Mouse (Mus musculus) liver, postnatal 0 days (tissue): ENCODE measurements at regions not wholly inside any gene's neighbourhood (a gene's known extent, or its start where the extent isn't known, plus 50 kb on each side); places are given as distances from the start of the nearest gene placed in this dataset.

ENCODE experiments used
- ATAC-seq: fragments of 200-750 bp; cut with Nextera tagmentation; 2 replicates; pipeline ENCODE4 v1.8.0; 2017; ENCODE audit warnings: mild to moderate bottlenecking, moderate library complexity
- DNase-seq: peaks from one replicate; pipeline ENCODE4 v3.0.0-alpha.2; 2016
- H3K27ac ChIP-seq: fragments of 300-500 bp; sonication (generic); 2 replicates; pipeline ENCODE4 v1.5.1; 2014; ENCODE audit warnings: antibody characterized with exemption, moderate library complexity, mild to moderate bottlenecking, low read depth
- H3K27me3 ChIP-seq: fragments of 300-500 bp; sonication (generic); 2 replicates; pipeline ENCODE4 v1.6.1; 2014; ENCODE audit warnings: low read length, control low read depth, mixed read lengths; ENCODE audit not compliant: insufficient read depth
- H3K36me3 ChIP-seq: fragments of 300-500 bp; sonication (generic); replicated peaks from 2 replicates; pipeline ENCODE4 v1.6.1; 2014; ENCODE audit warnings: mild to moderate bottlenecking, control low read depth, low read length, moderate library complexity, mixed read lengths; ENCODE audit not compliant: insufficient read depth
- H3K4me1 ChIP-seq: fragments of 300-500 bp; sonication (generic); 2 replicates; pipeline ENCODE4 v1.6.1; 2014; ENCODE audit warnings: antibody characterized with exemption, mild to moderate bottlenecking, control low read depth; ENCODE audit not compliant: insufficient read depth
- H3K4me2 ChIP-seq: fragments of 300-500 bp; sonication (generic); 2 replicates; pipeline ENCODE4 v1.6.1; 2014; ENCODE audit warnings: low read depth, mild to moderate bottlenecking, low read length, moderate library complexity, mixed read lengths
- H3K4me3 ChIP-seq: fragments of 300-500 bp; sonication (generic); 2 replicates; pipeline ENCODE4 v1.5.1; 2014; ENCODE audit warnings: low read depth, low read length
- H3K9ac ChIP-seq: fragments of 300-500 bp; sonication (generic); replicated peaks from 2 replicates; pipeline ENCODE4 v1.6.1; 2014; ENCODE audit warnings: mild to moderate bottlenecking, moderate library complexity
- H3K9me3 ChIP-seq: fragments of 300-500 bp; sonication (generic); 2 replicates; pipeline ENCODE4 v1.6.1; 2016; ENCODE audit warnings: mild to moderate bottlenecking, control low read depth, low read length, mixed read lengths
- CTCF ChIP-seq: sonication (generic); IDR thresholded peaks from 2 replicates; pipeline ENCODE4 v1.5.1; 2016; ENCODE audit warnings: antibody characterized with exemption, low read depth
- EP300 ChIP-seq: IDR thresholded peaks from 2 replicates; pipeline ENCODE4 v1.6.1; 2016; ENCODE audit warnings: antibody characterized with exemption, low read depth, mild to moderate bottlenecking
- WGBS: fragments of 180-500 bp; shearing (Covaris S2); extraction: QIAGEN DNeasy Blood & Tissue Kit; methylation state at CpG from one replicate; pipeline ENCODE4 v1.1.7; 2014; ENCODE audit not compliant: insufficient replicate concordance; 5-methylcytosine and 5-hydroxymethylcytosine counted together

DNA sequence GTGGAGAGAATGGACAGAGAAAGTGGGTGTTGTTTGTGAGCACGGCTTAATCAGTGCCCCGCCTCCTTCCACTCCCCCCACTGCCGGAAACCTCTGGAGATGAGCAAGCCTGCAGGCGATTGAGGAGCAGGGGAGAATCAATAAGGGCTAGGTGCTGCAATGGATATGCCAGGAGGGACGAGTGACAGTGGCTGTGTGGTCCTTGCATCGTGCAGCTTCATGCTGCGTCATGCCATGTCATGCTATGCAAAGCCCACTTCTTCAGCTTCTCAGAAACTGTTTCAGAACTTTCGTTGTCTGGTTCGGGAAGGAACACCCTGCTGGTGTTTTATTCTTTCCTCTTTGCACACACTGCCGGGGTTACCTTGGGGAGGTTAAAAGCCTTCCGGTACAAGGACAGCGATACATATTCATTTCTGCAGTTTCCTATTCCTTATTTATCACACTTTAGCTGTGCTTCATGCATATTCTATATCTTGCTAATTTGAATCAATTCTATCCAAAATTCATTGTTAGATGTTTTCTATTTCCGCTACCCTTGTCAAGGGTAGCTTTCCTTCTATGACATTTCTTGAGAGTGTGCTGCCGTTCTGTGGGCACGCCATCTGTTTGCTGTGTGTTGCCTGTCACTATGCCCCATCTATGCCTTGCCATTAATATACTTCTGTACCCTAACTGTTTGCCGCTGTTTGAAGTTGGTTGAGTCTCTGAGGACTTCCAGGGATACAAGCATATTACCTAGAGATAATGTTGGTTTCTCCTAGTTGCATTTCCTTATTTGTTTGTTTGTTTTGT lies 202.8 kb upstream of the Stt3b start:
- Histone ChIP-seq H3K4me1 (no peaks in the 10 kb centered on the region), H3K4me2 (no peak overlapping the region; the same call in 1 of the 2 replicates), H3K9ac (no peak overlapping the region), H3K27ac (no peak overlapping the region), H3K36me3 (no peaks in the 10 kb centered on the region), H3K9me3 (no peaks in the 10 kb centered on the region; the same call in 1 of the 2 replicates), H3K4me3 (no peak overlapping the region), H3K27me3 (no peaks in the 10 kb centered on the region)
- TF ChIP-seq EP300 (no peak), CTCF (no peak)
- 62% methylated on average over 16 of the region's 16 CpGs for WGBS
- no peak for DNase-seq
- no peak for ATAC-seq

DNA sequence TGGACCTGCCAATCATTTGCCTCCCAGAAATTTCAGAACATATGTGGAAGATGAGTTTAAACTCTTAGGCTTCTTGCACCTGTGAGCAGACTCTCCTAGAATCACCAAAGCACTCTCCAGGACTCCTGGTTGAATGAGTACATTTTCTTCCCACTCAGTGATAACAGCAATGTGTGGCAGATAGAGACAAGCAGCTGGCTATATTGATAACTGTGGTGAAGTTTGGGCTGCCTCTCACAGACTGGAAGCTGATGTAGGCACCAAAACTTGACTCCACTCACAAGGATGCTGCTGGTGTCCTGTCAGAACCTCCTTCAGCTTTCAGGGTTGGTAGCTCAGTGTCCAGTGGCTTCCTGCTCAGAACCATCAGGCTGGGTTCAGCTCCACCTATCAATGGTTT lies 207.7 kb upstream of the Stt3b start:
- Histone ChIP-seq H3K4me1 (no peaks in the 10 kb centered on the region), H3K4me2 (no peak overlapping the region), H3K36me3 (no peaks in the 10 kb centered on the region), H3K4me3 (no peak overlapping the region), H3K27ac (no peak overlapping the region), H3K9ac (no peak overlapping the region), H3K9me3 (no peaks in the 10 kb centered on the region; the same call in 1 of the 2 replicates), H3K27me3 (no peaks in the 10 kb centered on the region)
- TF ChIP-seq CTCF: no peak
- no peak for TF ChIP-seq EP300
- DNase-seq (no peak), ATAC-seq (peak; percentile 40; the same call in 1 of the 2 replicates)

DNA sequence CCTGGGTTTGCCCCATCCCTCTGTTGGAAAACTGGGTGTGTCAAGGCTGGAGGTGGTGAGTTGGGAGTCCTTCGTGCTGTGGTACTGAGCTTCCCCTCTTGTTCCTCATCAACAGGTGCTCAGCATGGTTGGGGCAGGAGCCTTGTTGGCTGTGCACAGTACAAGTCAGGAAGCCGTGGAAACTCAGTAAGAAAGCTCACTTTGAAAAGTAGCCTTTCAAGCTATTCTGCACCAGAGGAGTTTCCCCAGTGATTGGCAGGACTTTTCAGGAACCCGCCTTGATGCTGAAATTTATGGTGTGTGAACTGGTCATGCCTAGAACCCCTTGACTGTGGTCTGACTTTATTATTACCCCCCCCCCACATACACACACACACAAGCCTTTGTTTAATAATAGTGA lies 213.9 kb upstream of the Stt3b start:
- H3K9ac ChIP-seq: no peak overlapping the region
- H3K4me2 ChIP-seq: no peak overlapping the region
- H3K27me3 ChIP-seq: no peaks in the 10 kb centered on the region
- H3K36me3 ChIP-seq: no peaks in the 10 kb centered on the region
- TF ChIP-seq CTCF: no peak
- no peak for TF ChIP-seq EP300
- H3K4me3 ChIP-seq: no peak overlapping the region
- 58% methylated on average over 3 of the region's 3 CpGs for WGBS
- H3K27ac ChIP-seq: no peak overlapping the region
- DNase-seq: no peak
- no peaks in the 10 kb centered on the region for H3K4me1 ChIP-seq
- H3K9me3 ChIP-seq: no peaks in the 10 kb centered on the region
- ATAC-seq: no peak

DNA sequence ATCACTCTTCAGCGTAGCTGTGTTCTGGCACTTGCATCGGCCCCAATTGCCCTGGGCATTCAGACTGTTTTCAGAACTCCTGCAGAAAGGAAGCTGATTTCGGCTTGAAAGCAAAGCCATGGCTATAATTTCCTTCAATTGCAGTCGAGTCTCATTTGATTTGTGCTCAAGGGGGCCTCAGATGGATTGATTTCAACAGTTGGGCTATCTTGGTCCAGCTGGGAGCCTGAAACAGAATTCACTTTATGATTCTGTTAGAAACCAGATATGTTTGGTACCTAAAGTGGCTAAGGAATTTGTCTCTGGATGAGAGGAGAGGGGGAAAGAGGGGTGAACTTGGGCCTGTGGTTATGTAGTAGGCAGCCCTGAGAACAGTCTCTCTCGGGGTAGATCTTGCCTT lies 214.4 kb upstream of the Stt3b start:
- DNase-seq: no peak
- WGBS: 69% methylated on average over 5 of the region's 5 CpGs
- no peak for ATAC-seq

DNA sequence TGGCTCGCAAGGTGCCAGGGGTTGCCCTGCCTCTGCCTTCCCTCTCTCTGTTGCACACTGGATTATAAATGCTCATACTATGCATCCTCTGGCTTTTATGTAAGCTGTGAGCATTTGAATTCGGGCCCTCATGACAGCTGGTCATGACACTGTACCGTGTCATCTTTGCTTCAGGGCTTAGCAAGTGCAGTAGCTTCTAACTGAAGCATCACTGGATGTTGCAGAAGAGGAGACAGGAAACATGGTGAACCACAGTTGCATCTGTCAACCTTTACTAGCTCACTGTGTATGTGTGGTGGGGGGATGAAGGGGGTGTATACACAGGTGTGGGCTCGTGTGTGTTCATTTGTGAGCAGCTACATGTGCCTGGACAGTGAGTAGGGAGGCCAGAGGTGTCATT lies 216.1 kb upstream of the Stt3b start:
- DNase-seq: no peak
- Histone ChIP-seq H3K9me3 (no peaks in the 10 kb centered on the region), H3K4me1 (no peaks in the 10 kb centered on the region), H3K36me3 (no peaks in the 10 kb centered on the region), H3K4me2 (no peak overlapping the region), H3K27me3 (no peaks in the 10 kb centered on the region), H3K4me3 (no peak overlapping the region), H3K27ac (no peak overlapping the region), H3K9ac (no peak overlapping the region)
- TF ChIP-seq EP300 (no peak), CTCF (no peak)
- no peak for ATAC-seq
- WGBS: 56% methylated on average over 4 of the region's 4 CpGs

More for the DNA sequence above, 214.4 kb upstream of the Stt3b start:
- no peaks in the 10 kb centered on the region for H3K27me3 ChIP-seq
- no peaks in the 10 kb centered on the region for H3K36me3 ChIP-seq
- no peak overlapping the region for H3K9ac ChIP-seq
- TF ChIP-seq CTCF (no peak), EP300 (no peak)
- no peak overlapping the region for H3K27ac ChIP-seq
- no peak overlapping the region for H3K4me2 ChIP-seq
- H3K4me3 ChIP-seq: no peak overlapping the region
- no peaks in the 10 kb centered on the region for H3K4me1 ChIP-seq
- no peaks in the 10 kb centered on the region for H3K9me3 ChIP-seq

DNA sequence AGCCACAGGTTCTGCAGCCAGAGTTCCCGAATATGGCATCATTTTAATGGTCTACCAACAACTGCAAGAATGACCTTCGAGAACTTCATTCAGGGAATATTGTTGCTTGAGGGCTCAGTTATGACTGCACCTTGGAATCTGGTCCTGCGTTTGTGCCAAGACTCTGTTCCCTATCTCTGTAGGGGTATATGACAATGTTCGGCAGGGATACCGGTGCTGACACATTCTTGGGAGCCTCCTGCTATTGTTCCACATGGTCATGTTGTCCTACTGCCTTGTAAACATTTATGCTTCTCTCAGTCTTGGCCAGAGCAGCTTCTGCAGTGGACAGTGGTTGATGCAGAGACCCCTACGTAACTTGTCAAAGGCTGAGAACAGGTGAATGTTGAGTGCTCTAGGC lies 216.8 kb upstream of the Stt3b start:
- Histone ChIP-seq H3K4me2 (no peak overlapping the region), H3K9me3 (no peaks in the 10 kb centered on the region), H3K9ac (no peak overlapping the region), H3K4me1 (no peaks in the 10 kb centered on the region), H3K4me3 (no peak overlapping the region), H3K27ac (no peak overlapping the region), H3K27me3 (no peaks in the 10 kb centered on the region), H3K36me3 (no peaks in the 10 kb centered on the region)
- no peak for TF ChIP-seq EP300
- no peak for TF ChIP-seq CTCF
- ATAC-seq: no peak
- DNase-seq: no peak
- 85% methylated on average over 6 of the region's 6 CpGs for WGBS
